Mouse (Mus musculus) skeletal muscle tissue, adult 2 months (tissue): ENCODE data around the gene Tnfrsf25.
A peak's percentile ranks its signal among the peaks of the same experiment; 100 is the strongest.

Source experiments
- DNase-seq: peaks from one replicate; pipeline ENCODE4 v3.0.0-alpha.2; 2012; ENCODE audit warnings: low read depth, low spot score

Gene Tnfrsf25

GRCm38 (mm10) chr4:152140441-152140840 is 24.7 kb downstream of the Tnfrsf25 start:
- no peak for DNase-seq

- DNase-seq: no peak
Measured at GRCm38 (mm10) chr4:152141521-152142135, 25.9 kb downstream of the Tnfrsf25 start.

- DNase-seq: no peak
Measured at GRCm38 (mm10) chr4:152143632-152144031, 27.9 kb downstream of the Tnfrsf25 start.

GRCm38 (mm10) chr4:152145473-152145872 is 29.7 kb downstream of the Tnfrsf25 start:
- no peak for DNase-seq

GRCm38 (mm10) chr4:152146033-152146827 is 30.5 kb downstream of the Tnfrsf25 start:
- no peak for DNase-seq

- DNase-seq: no peak
Measured at GRCm38 (mm10) chr4:152150546-152150945, 34.8 kb downstream of the Tnfrsf25 start.

GRCm38 (mm10) chr4:152151451-152151965 is 35.8 kb downstream of the Tnfrsf25 start:
- DNase-seq: no peak

GRCm38 (mm10) chr4:152151966-152152544 is 36.3 kb downstream of the Tnfrsf25 start, which contains the start of gene Espn:
TSS of gene Espn (minus strand) at chr4:152152371.
- no peak for DNase-seq

- peak; percentile 64 for DNase-seq
Measured at GRCm38 (mm10) chr4:152153771-152154177, 38.0 kb downstream of the Tnfrsf25 start.

- no peak for DNase-seq
Measured at GRCm38 (mm10) chr4:152155019-152155418, 39.3 kb downstream of the Tnfrsf25 start.

- DNase-seq: no peak
Measured at GRCm38 (mm10) chr4:152157779-152158584, 42.2 kb downstream of the Tnfrsf25 start.

- DNase-seq: no peak
Measured at GRCm38 (mm10) chr4:152158585-152159284, 43.0 kb downstream of the Tnfrsf25 start, which contains the start of gene Hes2. TSS of gene Hes2 (plus strand) at chr4:152158867.

- no peak for DNase-seq
Measured at GRCm38 (mm10) chr4:152159285-152159678, 43.5 kb downstream of the Tnfrsf25 start.

- no peak for DNase-seq
Measured at GRCm38 (mm10) chr4:152160748-152161147, 45.0 kb downstream of the Tnfrsf25 start.

- no peak for DNase-seq
Measured at GRCm38 (mm10) chr4:152161601-152162000, 45.9 kb downstream of the Tnfrsf25 start.

GRCm38 (mm10) chr4:152162748-152163147 is 47.0 kb downstream of the Tnfrsf25 start:
- no peak for DNase-seq

GRCm38 (mm10) chr4:152165036-152165931 is 49.5 kb downstream of the Tnfrsf25 start:
- no peak for DNase-seq

GRCm38 (mm10) chr4:152168052-152168451 is 52.3 kb downstream of the Tnfrsf25 start:
- DNase-seq: no peak

- no peak for DNase-seq
Measured at GRCm38 (mm10) chr4:152169103-152169502, 53.4 kb downstream of the Tnfrsf25 start.
